8 mouse cellular contexts compared by ENCODE assay signal in the genomic region with DNA sequence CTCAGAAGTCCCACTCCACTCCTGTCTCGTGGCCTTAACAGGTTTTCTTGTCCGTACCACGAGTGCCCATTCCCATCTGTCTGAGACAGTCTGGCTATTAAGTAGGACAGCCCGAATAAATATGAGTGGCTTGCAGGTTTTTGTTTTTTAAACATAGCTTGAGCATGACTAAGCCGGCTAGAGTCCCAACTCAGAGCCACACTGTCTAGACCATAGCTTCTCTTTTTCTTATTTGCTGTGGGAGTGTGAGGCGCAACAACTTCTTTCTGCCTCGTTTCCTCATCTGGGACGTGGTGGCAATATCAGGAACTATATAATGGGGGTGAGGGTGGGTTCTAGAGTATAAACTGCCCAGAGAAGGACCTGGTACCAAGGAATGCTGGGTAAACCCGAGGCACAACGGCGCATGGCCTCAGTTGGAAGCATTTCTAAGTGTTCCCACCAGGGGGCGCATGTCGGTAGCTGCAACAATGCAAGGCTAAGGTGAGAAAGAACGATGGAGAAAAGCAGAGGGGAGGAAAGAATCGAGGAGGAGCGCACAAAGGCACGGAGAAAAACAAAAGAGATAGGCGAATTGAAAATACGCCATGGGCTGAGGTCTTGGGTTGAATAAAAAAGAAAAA. TPM values are rescaled to one million over a fixed set of nuclear protein-coding genes. Genes with fewer than 3 reads are reported as not detected.
DNase-seq lines count a peak whose midpoint lies in the region; ATAC-seq and TF ChIP-seq lines count a peak whose summit lies in the region.

No protein-coding gene starts in this region.

- H3K4me1 ChIP-seq in embryonic facial prominence, embryonic 14.5 days (ENCODE audit: control insufficient read depth, insufficient read depth, low read length), result no peaks in the 10 kb centered on the region
- H3K4me1 ChIP-seq in heart, embryonic 10.5 days, result peaks cover 10% of the 10 kb centered on the region
- peaks cover 8% of the 10 kb centered on the region for H3K4me1 ChIP-seq in kidney, embryonic 15.5 days
- 0 out of 2 replicates have a peak, but pooled peaks cover 9% of the 10 kb centered on the region for H3K4me1 ChIP-seq in liver, embryonic 12.5 days
- 0 out of 2 replicates have a peak, but pooled peaks cover 4% of the 10 kb centered on the region for H3K4me1 ChIP-seq in neural tube, embryonic 13.5 days (replicated peaks)
- H3K4me1 ChIP-seq in stomach, postnatal 0 days (replicated peaks; ENCODE audit: control insufficient read depth, insufficient read depth), result no peaks in the 10 kb centered on the region

- peak; percentile 73 for ATAC-seq in embryonic facial prominence, embryonic 14.5 days (ENCODE audit: low read depth)
- ATAC-seq in kidney, embryonic 15.5 days (replicated peaks; ENCODE audit: low FRiP score), result 0 out of 2 replicates have a peak, but pooled peaks have one; percentile 8
- ATAC-seq in liver, embryonic 12.5 days, result peak; percentile 55; the same call in 1 of the 2 replicates
- peak; percentile 59 for ATAC-seq in neural tube, embryonic 13.5 days (ENCODE audit: low read depth)
- peak; percentile 64 for ATAC-seq in stomach, postnatal 0 days (ENCODE audit: low FRiP score, low TSS enrichment)

- peak; percentile 79 for DNase-seq in A20 (ENCODE audit: low read depth, low spot score)
- DNase-seq in adrenal gland, postnatal 36 days, result peak; percentile 80 to 85
- DNase-seq in embryonic facial prominence, embryonic 14.5 days (ENCODE audit: low spot score), result peak; percentile 68
- peak; percentile 89 for DNase-seq in heart, embryonic 10.5 days (ENCODE audit: low spot score)
- peak; percentile 85 for DNase-seq in stomach, postnatal 0 days (ENCODE audit: low spot score)

- no peak overlapping the region for H3K27ac ChIP-seq in embryonic facial prominence, embryonic 14.5 days (replicated peaks; ENCODE audit: low read depth, low read length)
- 0 out of 2 replicates have a peak overlapping the region, but pooled peaks have one; percentile 5 for H3K27ac ChIP-seq in heart, embryonic 10.5 days
- no peak overlapping the region for H3K27ac ChIP-seq in kidney, embryonic 15.5 days
- H3K27ac ChIP-seq in liver, embryonic 12.5 days, result no peak overlapping the region
- H3K27ac ChIP-seq in neural tube, embryonic 13.5 days (replicated peaks), result no peak overlapping the region
- H3K27ac ChIP-seq in stomach, postnatal 0 days (replicated peaks), result no peak overlapping the region

- H3K27me3 ChIP-seq in embryonic facial prominence, embryonic 14.5 days (replicated peaks; ENCODE audit: control insufficient read depth, insufficient read depth, low read length), result no peaks in the 10 kb centered on the region
- H3K27me3 ChIP-seq in heart, embryonic 10.5 days (ENCODE audit: insufficient read depth, poor library complexity, severe bottlenecking), result 0 out of 2 replicates have a peak, but pooled peaks cover 10% of the 10 kb centered on the region
- peaks cover 4% of the 10 kb centered on the region; the same call in 1 of the 2 replicates for H3K27me3 ChIP-seq in kidney, embryonic 15.5 days
- peaks cover 6% of the 10 kb centered on the region; the same call in 1 of the 2 replicates for H3K27me3 ChIP-seq in liver, embryonic 12.5 days (replicated peaks)
- no peaks in the 10 kb centered on the region for H3K27me3 ChIP-seq in neural tube, embryonic 13.5 days
- no peaks in the 10 kb centered on the region for H3K27me3 ChIP-seq in stomach, postnatal 0 days (ENCODE audit: control insufficient read depth, insufficient read depth, low read length)

- TF ChIP-seq CTCF in stomach, postnatal 0 days (IDR thresholded peaks at IDR 0.05; ENCODE audit: low read depth), result peak; percentile 94

- no peak overlapping the region for H3K4me3 ChIP-seq in embryonic facial prominence, embryonic 14.5 days (ENCODE audit: low read depth, low read length)
- no peak overlapping the region for H3K4me3 ChIP-seq in heart, embryonic 10.5 days
- H3K4me3 ChIP-seq in kidney, embryonic 15.5 days (replicated peaks), result no peak overlapping the region
- no peak overlapping the region for H3K4me3 ChIP-seq in liver, embryonic 12.5 days
- no peak overlapping the region for H3K4me3 ChIP-seq in neural tube, embryonic 13.5 days
- no peak overlapping the region for H3K4me3 ChIP-seq in stomach, postnatal 0 days (ENCODE audit: low read depth, low read length)

- no peak for TF ChIP-seq EP300 in stomach, postnatal 0 days (optimal IDR thresholded peaks at IDR 0.05)

- H3K4me2 ChIP-seq in embryonic facial prominence, embryonic 14.5 days (ENCODE audit: low read depth, low read length), result no peak overlapping the region
- no peak overlapping the region for H3K4me2 ChIP-seq in kidney, embryonic 15.5 days
- no peak overlapping the region for H3K4me2 ChIP-seq in liver, embryonic 12.5 days
- H3K4me2 ChIP-seq in neural tube, embryonic 13.5 days, result no peak overlapping the region
- H3K4me2 ChIP-seq in stomach, postnatal 0 days (replicated peaks; ENCODE audit: low read depth), result no peak overlapping the region

- no peaks in the 10 kb centered on the region for H3K36me3 ChIP-seq in embryonic facial prominence, embryonic 14.5 days (ENCODE audit: control insufficient read depth, insufficient read depth, low read length)
- H3K36me3 ChIP-seq in heart, embryonic 10.5 days, result no peaks in the 10 kb centered on the region
- no peaks in the 10 kb centered on the region for H3K36me3 ChIP-seq in kidney, embryonic 15.5 days
- no peaks in the 10 kb centered on the region for H3K36me3 ChIP-seq in liver, embryonic 12.5 days
- no peaks in the 10 kb centered on the region for H3K36me3 ChIP-seq in neural tube, embryonic 13.5 days
- H3K36me3 ChIP-seq in stomach, postnatal 0 days (ENCODE audit: control insufficient read depth, insufficient read depth, low read length), result no peaks in the 10 kb centered on the region

- 35% methylated on average over 19 of the region's 19 CpGs for WGBS in embryonic facial prominence, embryonic 14.5 days
- 37% methylated on average over 19 of the region's 19 CpGs for WGBS in heart, embryonic 10.5 days
- 42% methylated on average over 19 of the region's 19 CpGs for WGBS in kidney, embryonic 15.5 days
- 29% methylated on average over 19 of the region's 19 CpGs for WGBS in liver, embryonic 12.5 days (ENCODE audit: insufficient replicate concordance)
- 37% methylated on average over 19 of the region's 19 CpGs for WGBS in neural tube, embryonic 13.5 days
- 29% methylated on average over 19 of the region's 19 CpGs for WGBS in stomach, postnatal 0 days

- no peaks in the 10 kb centered on the region for H3K9me3 ChIP-seq in embryonic facial prominence, embryonic 14.5 days (ENCODE audit: control insufficient read depth, low read length)
- no peaks in the 10 kb centered on the region for H3K9me3 ChIP-seq in heart, embryonic 10.5 days
- H3K9me3 ChIP-seq in kidney, embryonic 15.5 days (replicated peaks), result no peaks in the 10 kb centered on the region
- no peaks in the 10 kb centered on the region for H3K9me3 ChIP-seq in liver, embryonic 12.5 days (replicated peaks)
- no peaks in the 10 kb centered on the region for H3K9me3 ChIP-seq in neural tube, embryonic 13.5 days
- H3K9me3 ChIP-seq in stomach, postnatal 0 days (ENCODE audit: control insufficient read depth, low read length), result no peaks in the 10 kb centered on the region

- H3K9ac ChIP-seq in embryonic facial prominence, embryonic 14.5 days (ENCODE audit: low read depth, low read length), result no peak overlapping the region
- H3K9ac ChIP-seq in kidney, embryonic 15.5 days, result no peak overlapping the region
- H3K9ac ChIP-seq in liver, embryonic 12.5 days, result no peak overlapping the region
- no peak overlapping the region for H3K9ac ChIP-seq in neural tube, embryonic 13.5 days
- no peak overlapping the region for H3K9ac ChIP-seq in stomach, postnatal 0 days (ENCODE audit: low read length)

RNA-seq across cellular contexts. Expression of gene Reg4, which starts 5.1 kb away (rescaled TPM):
- total RNA-seq in adrenal gland, postnatal 36 days (2021), result not detected
- not detected in 2 replicates for polyA plus RNA-seq in embryonic facial prominence, embryonic 14.5 days (2014; fragmentation: Nextera tagmentation; extraction: Ambion mirVana)
- not detected in 2 replicates for polyA plus RNA-seq in heart, embryonic 10.5 days (2016; fragmentation: Nextera tagmentation; extraction: Ambion mirVana)
- 0.21 and 0.22 TPM in 2 replicates for polyA plus RNA-seq in kidney, embryonic 15.5 days (2015; fragmentation: Nextera tagmentation; extraction: Ambion mirVana)
- not detected in 2 replicates for polyA plus RNA-seq in liver, embryonic 12.5 days (2016; fragmentation: Nextera tagmentation; extraction: Ambion mirVana)
- polyA plus RNA-seq in neural tube, embryonic 13.5 days (2015; fragmentation: Nextera tagmentation; extraction: Ambion mirVana), result not detected in 2 replicates
- not detected in 2 replicates for polyA plus RNA-seq in stomach, postnatal 0 days (2015; fragmentation: Nextera tagmentation; extraction: Ambion mirVana)

RNA-seq across cellular contexts. Expression of gene Hmgcs2, which starts 53.1 kb away (rescaled TPM):
- total RNA-seq in adrenal gland, postnatal 36 days (2021), result 10 to 100 TPM in 1 of 2 experiments, 1 to 10 TPM in 1; 8.8 to 12.2 TPM
- polyA plus RNA-seq in embryonic facial prominence, embryonic 14.5 days (2014; fragmentation: Nextera tagmentation; extraction: Ambion mirVana), result 7.2 and 8.2 TPM in 2 replicates
- polyA plus RNA-seq in heart, embryonic 10.5 days (2016; fragmentation: Nextera tagmentation; extraction: Ambion mirVana), result 4.4 and 5.6 TPM in 2 replicates
- 8.2 and 12.7 TPM in 2 replicates for polyA plus RNA-seq in kidney, embryonic 15.5 days (2015; fragmentation: Nextera tagmentation; extraction: Ambion mirVana)
- 24.7 and 26.9 TPM in 2 replicates for polyA plus RNA-seq in liver, embryonic 12.5 days (2016; fragmentation: Nextera tagmentation; extraction: Ambion mirVana)
- 9.9 and 16.3 TPM in 2 replicates for polyA plus RNA-seq in neural tube, embryonic 13.5 days (2015; fragmentation: Nextera tagmentation; extraction: Ambion mirVana)
- polyA plus RNA-seq in stomach, postnatal 0 days (2015; fragmentation: Nextera tagmentation; extraction: Ambion mirVana), result 290 and 337 TPM in 2 replicates

Comparison
In these comparisons a context has a peak if more than half of its experiments do, and no peak if none do; other contexts are left out.
1. ATAC-seq: peak in every context shown above with its lines; median percentile 73 in embryonic facial prominence, embryonic 14.5 days; 64 in stomach, postnatal 0 days; 59 in neural tube, embryonic 13.5 days; 55 in liver, embryonic 12.5 days; 8 in kidney, embryonic 15.5 days.
2. RNA of gene Hmgcs2, which starts 53.1 kb away (polyA plus RNA-seq): 290 to 337 TPM in stomach, postnatal 0 days; 24.7 to 26.9 TPM in liver, embryonic 12.5 days, 9.9 to 16.3 TPM in neural tube, embryonic 13.5 days, 8.2 to 12.7 TPM in kidney, embryonic 15.5 days, 7.2 to 8.2 TPM in embryonic facial prominence, embryonic 14.5 days and 4.4 to 5.6 TPM in heart, embryonic 10.5 days; every median in the first group is over 10 times any median in the second.
3. Peak in every context shown above with its lines, with median percentiles within 50 percentile points of each other: DNase-seq.